Mouse (Mus musculus) small intestine, adult 2 months (tissue): Measurements from ENCODE around the gene Tagap1. TPM values are rescaled to one million over a fixed set of nuclear protein-coding genes. Genes with fewer than 3 reads are reported as not detected.
"Not testable (repeated sequence)": the region's sequence is repeated elsewhere in the genome, so short reads cannot be mapped to it uniquely, and the experiment has no call there.

Source experiments
- H3K27ac ChIP-seq: fragments of 200-500 bp; 2 replicates; pipeline ENCODE4 v1.5.1; 2012; ENCODE audit warnings: low read depth, low read length, control low read depth, inconsistent platforms; ENCODE audit not compliant: insufficient read depth
- H3K27me3 ChIP-seq: fragments of 200-500 bp; 2 replicates; pipeline ENCODE4 v1.6.1; 2012; ENCODE audit warnings: mild to moderate bottlenecking, moderate library complexity, low read length, inconsistent platforms; ENCODE audit not compliant: control insufficient read depth, insufficient read depth
- H3K36me3 ChIP-seq: fragments of 200-500 bp; 2 replicates; pipeline ENCODE4 v1.6.1; 2012; ENCODE audit warnings: mild to moderate bottlenecking, low read length, control low read depth, inconsistent platforms; ENCODE audit not compliant: control insufficient read depth, insufficient read depth
- H3K4me1 ChIP-seq: fragments of 200-500 bp; 2 replicates; pipeline ENCODE4 v1.6.1; 2012; ENCODE audit warnings: low read length, inconsistent platforms, mixed read lengths; ENCODE audit not compliant: control insufficient read depth, insufficient read depth, insufficient read length
- H3K4me3 ChIP-seq: fragments of 200-500 bp; 2 replicates; pipeline ENCODE4 v1.5.1; 2012; ENCODE audit warnings: low read depth, mild to moderate bottlenecking, control low read depth, inconsistent platforms, low read length, moderate library complexity
- WGBS: fragments of 180-500 bp; shearing (Covaris S2); methylation state at CpG from one replicate; pipeline ENCODE4 v1.1.7; 2018; 5-methylcytosine and 5-hydroxymethylcytosine counted together
- polyA plus RNA-seq: library from polyadenylated mRNA; depleted of rRNA; stranded (reverse); fragments of >200 nt; gene quantifications from 2 replicates; pipeline ENCODE4 v1.2.3, GENCODE M21; 2012

The Tagap1 gene
- polyA plus RNA-seq, 1 experiment: 4.0 TPM

DNA sequence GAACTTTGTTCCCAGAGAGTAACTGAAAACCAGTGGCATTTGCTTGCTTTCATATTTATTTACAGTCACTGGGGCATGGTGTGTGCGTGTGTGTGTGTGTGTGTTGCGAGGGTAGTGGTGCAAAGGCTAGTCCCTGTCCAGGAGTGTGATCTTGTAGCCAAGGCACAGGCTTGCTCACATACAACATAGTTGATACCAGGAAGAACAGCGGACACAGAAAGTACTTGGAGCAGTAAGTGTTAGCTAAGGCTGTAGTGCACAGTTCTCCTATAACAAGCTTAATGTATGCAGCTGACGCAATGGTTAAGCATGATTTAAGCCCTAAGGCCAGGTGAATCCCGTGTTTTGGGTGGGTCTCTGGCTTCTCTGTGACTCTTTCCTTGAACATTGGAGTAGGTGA, 18.4 kb upstream of the Tagap1 start:
- not testable (repeated sequence) for H3K4me1 ChIP-seq, H3K27ac ChIP-seq, H3K36me3 ChIP-seq, H3K27me3 ChIP-seq
- 5% methylated on average over 5 of the region's 5 CpGs for WGBS
- H3K4me3 ChIP-seq: peak overlapping the region; percentile 49

DNA sequence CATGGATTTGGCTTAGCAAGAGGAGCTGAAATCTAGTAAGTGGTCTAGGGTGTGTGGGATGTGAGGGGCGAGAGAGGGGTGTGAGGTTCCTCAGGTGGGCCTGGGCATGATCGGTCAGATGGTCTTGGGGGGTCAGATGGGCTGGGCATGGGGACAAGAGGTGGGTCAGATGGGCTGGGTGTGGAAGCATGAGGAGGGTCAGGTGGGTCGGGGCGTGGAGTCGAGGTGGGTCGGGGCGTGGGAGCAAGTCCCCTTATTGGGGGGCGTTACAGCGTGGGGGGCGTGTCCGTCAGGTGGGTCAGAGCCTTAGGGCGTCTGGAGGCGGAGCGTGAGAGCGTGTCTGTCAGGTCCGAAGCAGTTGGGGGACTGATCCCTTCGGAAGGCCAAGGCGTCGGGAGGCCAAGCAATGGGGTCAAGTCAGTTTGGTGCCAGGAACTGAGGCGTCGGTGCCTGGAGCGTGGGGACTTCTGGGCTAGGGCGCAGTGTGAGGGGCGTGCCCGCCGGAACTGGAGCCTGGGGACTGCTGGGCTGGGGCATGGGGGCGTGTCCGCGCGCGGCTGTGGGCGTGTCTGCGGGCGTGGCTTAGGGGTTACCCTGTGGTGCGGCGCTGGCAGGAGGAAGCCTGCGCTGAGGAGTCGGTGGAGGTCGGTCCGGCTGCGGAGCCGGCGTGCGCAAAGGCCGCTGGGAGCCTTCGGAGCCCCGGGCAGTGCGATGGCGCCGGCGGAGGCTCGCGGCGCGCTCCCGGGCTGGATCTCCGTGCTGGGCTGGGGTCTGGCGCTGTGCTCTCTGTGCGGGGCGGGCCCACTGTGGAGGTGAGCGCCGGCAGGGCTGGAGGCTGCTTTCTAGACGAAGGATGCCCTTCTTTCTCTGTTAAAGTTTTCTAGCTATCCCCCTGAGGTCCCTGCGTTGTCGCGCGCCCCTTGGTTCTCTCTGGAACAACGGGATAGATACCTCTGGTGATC, 17.6 kb upstream of the Tagap1 start, which contains the start of gene Gm49721:
Gene Gm49721, plus strand, starts transcription at position 618 of the 962 bp plus-strand sequence.
- not testable (repeated sequence) for H3K36me3 ChIP-seq, H3K4me1 ChIP-seq, H3K27me3 ChIP-seq
- WGBS: 2% methylated on average over 54 of the region's 68 CpGs
- H3K4me3 ChIP-seq: peak within 1 kb of the TSS; percentile 83
- H3K27ac ChIP-seq: peak within 1 kb of the TSS; percentile 65; the same call in 1 of the 2 replicates

GRCm38 (mm10) chr17:6974985-6975384, 14.0 kb upstream of the Tagap1 start:
- 47% methylated on average over 3 of the region's 3 CpGs for WGBS
- not testable (repeated sequence) for H3K4me3 ChIP-seq, H3K27me3 ChIP-seq, H3K36me3 ChIP-seq, H3K4me1 ChIP-seq, H3K27ac ChIP-seq

DNA sequence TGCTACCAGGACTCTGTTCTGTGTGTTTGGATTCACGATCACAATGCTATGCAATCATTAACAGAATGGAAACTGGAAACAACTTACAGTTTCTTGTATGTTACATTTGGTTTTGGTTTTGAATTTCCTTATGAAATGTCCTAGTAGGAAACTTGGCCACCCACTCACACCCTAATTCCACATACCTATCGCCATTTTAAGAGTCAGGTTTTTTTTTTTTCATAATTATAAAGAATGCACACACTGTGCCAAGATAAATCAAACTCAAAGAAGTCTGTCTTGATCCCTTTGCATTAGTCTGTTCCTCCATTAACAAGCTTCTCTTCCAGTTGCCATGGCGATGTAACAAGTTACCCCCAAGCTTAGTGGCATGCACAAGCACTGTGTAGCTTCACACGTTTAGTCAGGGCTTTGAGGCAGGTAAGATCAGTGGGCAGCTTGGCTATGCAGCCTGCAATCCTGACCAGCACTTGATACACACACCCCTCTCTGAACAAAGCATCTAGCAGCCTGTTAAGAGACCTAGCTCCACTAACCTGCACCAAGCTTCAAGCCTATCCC, 12.0 kb upstream of the Tagap1 start:
- H3K4me1 ChIP-seq, H3K27ac ChIP-seq, H3K36me3 ChIP-seq, H3K4me3 ChIP-seq, H3K27me3 ChIP-seq: not testable (repeated sequence)
- WGBS: 46% methylated on average over 4 of the region's 4 CpGs

DNA sequence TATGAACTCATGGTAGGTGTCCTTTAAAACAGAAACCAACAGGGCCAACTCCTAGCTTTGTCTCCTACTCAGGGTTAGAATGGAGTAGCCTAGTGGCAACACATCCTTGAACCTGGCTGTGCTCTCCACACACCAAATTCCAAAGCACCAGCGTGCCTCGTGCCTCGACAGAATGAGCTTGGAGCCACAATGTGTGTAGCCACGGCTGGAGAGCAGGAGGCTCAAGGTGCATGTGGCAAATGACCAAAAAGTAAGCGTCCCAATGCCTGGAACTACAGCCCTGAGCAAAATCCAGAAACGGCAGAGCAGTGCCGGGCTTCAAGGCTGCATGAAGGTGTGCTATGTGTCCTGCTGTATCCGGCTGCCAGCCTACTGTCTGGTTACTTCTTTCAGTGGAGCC, 10.3 kb upstream of the Tagap1 start:
- H3K36me3 ChIP-seq, H3K4me1 ChIP-seq, H3K27me3 ChIP-seq, H3K4me3 ChIP-seq, H3K27ac ChIP-seq: not testable (repeated sequence)
- WGBS: 90% methylated on average over 8 of the region's 8 CpGs

GRCm38 (mm10) chr17:6970334-6970733, 9.4 kb upstream of the Tagap1 start, which contains the start of gene Rnaset2b:
TSS of gene Rnaset2b (plus strand) at chr17:6970634.
- H3K4me3 ChIP-seq, H3K4me1 ChIP-seq, H3K36me3 ChIP-seq, H3K27ac ChIP-seq, H3K27me3 ChIP-seq: not testable (repeated sequence)
- WGBS: 100% methylated on average over 1 of the region's 8 CpGs

GRCm38 (mm10) chr17:6967673-6968072, 6.7 kb upstream of the Tagap1 start:
- H3K36me3 ChIP-seq, H3K4me3 ChIP-seq, H3K27ac ChIP-seq, H3K27me3 ChIP-seq, H3K4me1 ChIP-seq: not testable (repeated sequence)
- WGBS: 30% methylated on average over 1 of the region's 1 CpGs

DNA sequence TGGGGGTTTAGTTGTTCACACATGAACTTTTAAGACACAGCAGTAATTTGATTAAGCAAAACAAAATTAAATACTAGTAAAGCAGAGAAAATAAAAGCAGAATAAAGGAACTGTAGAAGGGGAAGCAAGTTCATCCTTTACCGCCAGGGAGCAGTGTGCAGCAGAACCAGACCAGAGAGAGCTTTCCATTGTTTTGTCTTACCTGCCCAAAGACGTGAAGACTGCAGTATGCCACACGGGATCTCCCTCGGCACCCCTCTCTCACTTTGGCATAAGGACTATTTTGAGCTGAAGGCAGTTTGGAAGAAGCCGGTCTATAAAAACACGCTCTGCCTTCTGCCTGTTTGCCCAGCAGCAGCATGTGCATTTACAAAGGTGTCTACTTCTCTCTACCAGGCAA, 4.4 kb upstream of the Tagap1 start:
- H3K4me1 ChIP-seq, H3K36me3 ChIP-seq, H3K4me3 ChIP-seq, H3K27ac ChIP-seq, H3K27me3 ChIP-seq: not testable (repeated sequence)
- WGBS: 13% methylated on average over 6 of the region's 6 CpGs

DNA sequence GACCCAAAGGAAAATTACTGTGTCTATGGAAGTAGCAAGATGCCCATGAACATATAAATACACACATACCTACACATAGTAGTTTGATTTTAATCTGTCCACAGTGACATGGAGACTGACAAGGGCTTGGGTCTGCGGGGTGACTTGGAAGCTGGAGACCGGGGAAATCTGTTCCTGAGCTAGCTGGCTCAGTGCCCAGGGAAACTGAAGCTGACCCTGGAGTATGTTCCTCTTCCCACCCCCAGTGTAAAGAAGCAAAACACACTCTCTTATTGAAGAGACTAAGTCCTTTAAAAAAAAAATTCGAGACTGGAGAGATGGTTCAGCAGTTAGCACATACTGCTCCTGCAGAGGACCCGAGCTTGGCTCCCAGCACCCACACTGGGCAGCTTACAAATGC, 2.0 kb upstream of the Tagap1 start:
- not testable (repeated sequence) for H3K27ac ChIP-seq, H3K27me3 ChIP-seq, H3K4me1 ChIP-seq, H3K4me3 ChIP-seq, H3K36me3 ChIP-seq
- WGBS: 31% methylated on average over 4 of the region's 4 CpGs

GRCm38 (mm10) chr17:6962339-6962738, 1.4 kb upstream of the Tagap1 start:
- not testable (repeated sequence) for H3K27ac ChIP-seq, H3K4me1 ChIP-seq, H3K4me3 ChIP-seq, H3K27me3 ChIP-seq, H3K36me3 ChIP-seq
- 71% methylated on average over 4 of the region's 6 CpGs for WGBS

GRCm38 (mm10) chr17:6961181-6962000, 435 bp upstream of the Tagap1 start:
- under 1% methylated on average over 22 of the region's 48 CpGs for WGBS
- not testable (repeated sequence) for H3K27ac ChIP-seq, H3K4me1 ChIP-seq, H3K36me3 ChIP-seq, H3K27me3 ChIP-seq
- peak overlapping the region; percentile 59 for H3K4me3 ChIP-seq
